Mouse (Mus musculus): ENCODE measurements at regions not wholly inside any gene's neighbourhood (a gene's known extent, or its start where the extent isn't known, plus 50 kb on each side); places are given as distances from the start of the nearest gene placed in this dataset.
"Not testable (repeated sequence)": the region's sequence is repeated elsewhere in the genome, so short reads cannot be mapped to it uniquely, and the experiment has no call there.

DNA sequence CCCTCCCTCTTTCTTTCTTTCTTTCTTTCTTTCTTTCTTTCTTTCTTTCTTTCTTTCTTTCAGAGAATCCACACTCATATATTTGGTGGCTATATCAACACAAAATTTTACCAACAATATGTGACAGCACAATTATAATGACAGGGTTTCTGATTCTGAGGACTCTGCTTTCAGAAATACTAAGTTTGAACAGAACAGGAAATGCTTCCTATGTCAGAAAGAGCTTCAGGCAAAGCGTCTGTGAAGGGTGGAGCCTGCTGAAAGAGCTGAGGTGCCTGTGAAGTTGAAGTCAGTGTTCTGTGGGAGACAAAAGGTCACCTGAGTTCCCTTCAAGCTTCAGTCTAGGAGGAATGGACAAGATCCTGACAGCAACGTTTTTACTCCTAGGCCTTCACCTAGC lies 670.8 kb upstream of the Olfr1507 start:
- ATAC-seq; H3K9ac ChIP-seq (replicated peaks); H3K27me3 ChIP-seq; H3K4me2 ChIP-seq (replicated peaks); H3K27ac ChIP-seq; H3K4me3 ChIP-seq (replicated peaks); H3K4me1 ChIP-seq (replicated peaks); H3K36me3 ChIP-seq; H3K9me3 ChIP-seq: not testable (repeated sequence)
- WGBS: no CpG with 5 or more reads among the region's 2 CpGs

DNA sequence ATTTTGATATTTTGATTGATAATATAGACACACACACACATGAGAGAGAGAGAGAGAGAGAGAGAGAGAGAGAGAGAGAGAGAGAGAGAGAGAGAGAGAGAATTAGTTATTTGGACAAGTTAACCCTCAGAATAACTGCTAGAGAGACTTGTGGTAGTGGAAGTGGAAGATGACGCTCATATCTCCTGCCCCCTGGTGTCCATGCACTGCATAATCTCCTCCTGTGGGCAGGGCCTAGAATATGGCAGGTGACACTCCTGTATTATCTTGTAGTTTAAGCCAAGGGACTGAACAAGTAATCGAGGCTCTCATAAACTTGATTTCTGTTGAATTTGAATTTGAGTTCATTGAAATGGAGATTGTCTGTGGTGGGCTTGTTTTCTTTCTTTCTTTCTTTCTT lies 663.5 kb upstream of the Olfr1507 start:
- not testable (repeated sequence) for H3K4me3 ChIP-seq (replicated peaks); H3K27me3 ChIP-seq; H3K9ac ChIP-seq (replicated peaks); H3K4me1 ChIP-seq (replicated peaks); ATAC-seq; H3K9me3 ChIP-seq; H3K36me3 ChIP-seq; H3K4me2 ChIP-seq (replicated peaks); H3K27ac ChIP-seq
- WGBS: no CpG with 5 or more reads among the region's 2 CpGs

DNA sequence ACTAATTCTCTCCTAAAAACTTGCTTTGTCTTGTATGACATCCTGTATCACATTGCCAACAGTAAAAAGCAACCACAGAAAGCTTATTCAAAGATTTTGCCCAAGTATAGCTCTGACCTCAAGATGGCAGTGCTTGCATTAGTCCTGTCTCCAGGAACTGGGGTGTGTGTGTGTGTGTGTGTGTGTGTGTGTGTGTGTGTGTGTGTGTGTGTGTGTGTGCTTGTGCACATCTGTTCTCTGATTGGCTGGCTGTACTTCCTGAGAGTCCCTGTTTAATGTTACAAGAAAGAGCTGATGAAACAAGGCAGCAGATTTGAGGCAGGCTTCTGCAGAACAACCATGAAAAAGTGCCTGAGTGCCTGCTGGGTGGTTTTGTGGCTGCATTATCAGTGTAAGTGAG lies 639.2 kb upstream of the Olfr1507 start:
- not testable (repeated sequence) for H3K4me2 ChIP-seq (replicated peaks); H3K27ac ChIP-seq; H3K4me1 ChIP-seq (replicated peaks); H3K27me3 ChIP-seq; ATAC-seq; H3K9ac ChIP-seq (replicated peaks); H3K36me3 ChIP-seq; H3K4me3 ChIP-seq (replicated peaks); H3K9me3 ChIP-seq

DNA sequence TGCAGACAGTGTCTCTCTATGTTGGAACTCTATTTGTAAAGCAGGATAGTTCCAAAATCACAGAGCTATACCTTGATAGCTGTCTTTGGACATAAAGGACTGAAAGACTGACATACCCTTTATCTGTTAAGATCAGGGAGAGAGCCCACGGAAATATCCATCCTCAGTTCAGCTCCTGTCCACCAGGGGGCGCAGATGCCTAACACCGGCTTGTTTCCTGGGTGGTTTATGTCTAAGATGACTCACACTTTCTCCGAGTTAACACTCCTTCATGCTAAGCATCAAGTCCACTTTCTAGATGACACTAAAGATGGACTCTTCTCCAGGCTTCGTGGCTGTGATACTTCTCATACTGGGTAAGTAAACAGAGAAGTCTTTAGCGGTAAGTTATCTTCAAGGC lies 636.8 kb upstream of the Olfr1507 start:
- not testable (repeated sequence) for H3K4me3 ChIP-seq (replicated peaks); H3K9ac ChIP-seq (replicated peaks); H3K4me2 ChIP-seq (replicated peaks); ATAC-seq; H3K9me3 ChIP-seq; H3K4me1 ChIP-seq (replicated peaks); H3K36me3 ChIP-seq; H3K27me3 ChIP-seq; H3K27ac ChIP-seq
- 31% methylated on average over 6 of the region's 6 CpGs for WGBS

DNA sequence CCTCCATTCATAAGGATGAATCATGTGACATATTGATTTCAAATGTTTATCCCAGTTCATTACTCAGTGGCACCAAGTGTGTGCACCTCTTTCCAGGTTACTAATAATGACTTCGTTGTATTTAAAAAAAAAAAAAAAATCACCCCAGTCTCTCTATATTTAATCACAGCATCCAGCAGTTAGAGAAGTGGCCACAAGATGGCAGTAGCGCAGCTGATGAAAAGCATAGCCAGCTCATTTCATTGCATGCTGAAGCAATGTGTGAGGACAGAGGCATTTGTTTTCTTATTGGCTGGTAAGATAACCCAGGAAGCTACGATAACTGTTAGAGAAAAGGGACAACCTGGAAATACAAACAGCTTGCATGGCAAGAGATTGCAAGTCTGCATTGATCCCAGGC lies 626.2 kb upstream of the Olfr1507 start:
- not testable (repeated sequence) for H3K4me1 ChIP-seq (replicated peaks); H3K4me3 ChIP-seq (replicated peaks); H3K36me3 ChIP-seq; H3K27me3 ChIP-seq; H3K9me3 ChIP-seq; H3K4me2 ChIP-seq (replicated peaks); H3K9ac ChIP-seq (replicated peaks); H3K27ac ChIP-seq; ATAC-seq
- 27% methylated on average over 2 of the region's 3 CpGs for WGBS

DNA sequence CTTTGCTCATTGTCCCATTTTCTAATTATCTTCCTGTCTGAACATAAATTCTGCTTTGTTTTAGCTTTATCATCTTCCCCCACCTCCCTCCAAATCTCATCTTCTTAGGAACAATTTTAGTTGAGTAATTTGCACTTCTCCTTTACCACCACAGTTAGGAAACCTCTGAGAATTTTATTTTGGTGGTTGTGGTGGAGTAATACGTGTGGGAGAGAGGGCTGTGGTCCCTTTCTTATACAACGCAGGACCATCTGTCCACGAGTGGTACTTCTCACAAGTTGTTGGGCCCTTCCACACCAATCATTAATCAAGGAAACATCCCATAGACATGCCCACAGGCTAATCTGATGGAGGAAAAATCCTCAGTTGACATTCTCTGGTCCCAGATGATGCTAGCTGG lies 614.2 kb upstream of the Olfr1507 start:
- not testable (repeated sequence) for H3K27me3 ChIP-seq; H3K9me3 ChIP-seq; H3K4me1 ChIP-seq (replicated peaks); H3K9ac ChIP-seq (replicated peaks); ATAC-seq; H3K4me3 ChIP-seq (replicated peaks); H3K4me2 ChIP-seq (replicated peaks); H3K36me3 ChIP-seq; H3K27ac ChIP-seq
- WGBS: 76% methylated on average over 3 of the region's 3 CpGs

DNA sequence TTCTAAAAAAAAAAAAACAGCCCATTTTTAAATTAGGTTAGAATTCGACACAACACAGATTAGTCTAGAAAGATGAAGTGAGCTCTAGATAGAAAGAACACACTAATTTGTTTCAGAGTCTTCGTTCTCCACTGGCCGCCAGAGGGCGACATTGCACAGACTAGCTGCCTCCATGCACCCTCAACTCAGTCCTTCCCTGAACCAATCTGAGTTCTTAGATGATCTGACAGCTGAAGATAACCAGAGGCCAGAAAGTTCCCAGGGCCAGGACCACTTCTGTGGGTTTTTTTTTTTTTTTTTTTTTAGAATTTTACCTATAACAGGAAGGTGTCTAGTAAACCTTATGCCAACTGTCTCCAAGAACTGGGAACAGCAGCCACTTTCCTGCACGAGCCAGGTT lies 605.8 kb upstream of the Olfr1507 start:
- not testable (repeated sequence) for H3K27me3 ChIP-seq; H3K9ac ChIP-seq (replicated peaks); H3K4me3 ChIP-seq (replicated peaks); ATAC-seq; H3K4me2 ChIP-seq (replicated peaks); H3K4me1 ChIP-seq (replicated peaks); H3K27ac ChIP-seq; H3K9me3 ChIP-seq; H3K36me3 ChIP-seq
- 23% methylated on average over 5 of the region's 5 CpGs for WGBS

DNA sequence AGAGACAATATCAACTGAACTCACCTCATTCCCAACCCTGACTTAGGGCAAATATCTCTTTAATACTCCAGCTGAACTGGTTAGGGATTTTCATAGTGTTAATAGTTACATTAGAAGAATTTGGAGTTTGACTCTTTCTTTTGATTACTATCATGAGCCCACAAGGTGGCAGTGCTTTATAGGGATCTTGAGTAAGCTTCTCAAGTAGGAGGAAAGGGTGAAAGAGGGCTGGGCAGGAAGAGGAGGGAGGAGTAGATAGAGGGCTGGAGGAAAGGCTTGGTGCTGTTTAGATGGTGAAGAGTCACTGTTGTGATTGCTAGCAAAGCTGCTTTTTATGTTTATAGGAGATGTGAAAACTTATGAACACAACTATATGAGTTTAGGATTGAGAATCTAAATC lies 595.4 kb upstream of the Olfr1507 start:
- H3K4me2 ChIP-seq (replicated peaks); H3K4me3 ChIP-seq (replicated peaks); H3K9me3 ChIP-seq; H3K27ac ChIP-seq; H3K27me3 ChIP-seq; ATAC-seq; H3K9ac ChIP-seq (replicated peaks); H3K36me3 ChIP-seq; H3K4me1 ChIP-seq (replicated peaks): not testable (repeated sequence)

DNA sequence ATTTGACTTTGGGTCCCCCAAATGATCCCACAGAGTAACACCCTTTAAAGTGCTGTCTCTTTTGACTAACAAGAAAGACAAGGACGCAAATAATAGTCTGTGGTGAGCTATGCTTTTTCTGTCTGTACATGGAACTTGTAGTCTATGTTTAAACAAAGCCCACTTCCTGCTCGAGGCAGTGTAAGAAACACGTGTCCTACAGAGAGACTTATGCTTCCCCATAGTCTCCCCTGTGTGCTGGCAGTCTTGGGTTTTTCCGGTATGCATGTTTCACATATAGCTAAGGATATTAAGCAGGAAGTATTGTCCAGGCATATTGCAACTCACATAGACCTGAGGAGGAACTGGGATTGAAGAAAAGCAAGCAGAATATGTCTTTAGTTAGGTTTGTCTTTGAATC lies 586.3 kb upstream of the Olfr1507 start:
- 81% methylated on average over 4 of the region's 4 CpGs for WGBS

DNA sequence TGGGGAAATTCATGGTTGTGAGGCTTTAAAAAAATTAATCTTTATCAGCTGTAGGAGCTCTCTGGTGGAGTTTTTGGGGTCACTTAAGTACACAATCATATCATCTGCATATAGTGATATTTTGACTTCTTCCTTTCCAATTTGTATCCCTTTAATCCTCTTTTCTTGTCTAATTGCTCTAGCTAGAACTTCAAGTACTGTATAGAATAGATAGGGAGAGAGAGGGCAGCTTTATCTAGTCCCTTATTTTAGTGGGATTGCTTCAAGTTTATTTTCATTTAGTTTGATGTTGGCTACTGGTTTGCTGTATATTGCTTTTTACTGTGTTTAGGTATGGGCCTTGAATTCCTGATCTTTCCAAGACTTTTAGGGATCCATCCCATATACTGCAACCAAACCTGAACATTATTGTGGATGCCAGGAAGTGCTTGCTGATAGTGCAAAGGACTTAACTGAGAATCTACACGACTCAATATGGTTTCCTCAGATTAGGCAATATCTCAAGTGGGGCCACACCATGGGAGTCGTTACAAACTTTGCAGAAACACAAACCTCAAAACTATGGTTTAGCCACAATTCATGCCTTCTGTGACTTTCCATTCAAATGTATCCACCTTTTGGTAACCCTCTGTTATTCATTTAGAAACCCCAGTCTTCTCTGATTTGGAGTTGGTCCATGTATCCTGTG lies 585.6 kb upstream of the Olfr1507 start:
- H3K27me3 ChIP-seq; H3K36me3 ChIP-seq; H3K27ac ChIP-seq; H3K9me3 ChIP-seq; H3K4me2 ChIP-seq (replicated peaks); H3K4me3 ChIP-seq (replicated peaks); ATAC-seq; H3K9ac ChIP-seq (replicated peaks); H3K4me1 ChIP-seq (replicated peaks): not testable (repeated sequence)
- WGBS: no CpG with 5 or more reads among the region's 2 CpGs

More for the DNA sequence above, 586.3 kb upstream of the Olfr1507 start:
- not testable (repeated sequence) for H3K9me3 ChIP-seq; H3K4me1 ChIP-seq (replicated peaks); H3K36me3 ChIP-seq; H3K4me3 ChIP-seq (replicated peaks); H3K27ac ChIP-seq; ATAC-seq; H3K4me2 ChIP-seq (replicated peaks); H3K9ac ChIP-seq (replicated peaks); H3K27me3 ChIP-seq

DNA sequence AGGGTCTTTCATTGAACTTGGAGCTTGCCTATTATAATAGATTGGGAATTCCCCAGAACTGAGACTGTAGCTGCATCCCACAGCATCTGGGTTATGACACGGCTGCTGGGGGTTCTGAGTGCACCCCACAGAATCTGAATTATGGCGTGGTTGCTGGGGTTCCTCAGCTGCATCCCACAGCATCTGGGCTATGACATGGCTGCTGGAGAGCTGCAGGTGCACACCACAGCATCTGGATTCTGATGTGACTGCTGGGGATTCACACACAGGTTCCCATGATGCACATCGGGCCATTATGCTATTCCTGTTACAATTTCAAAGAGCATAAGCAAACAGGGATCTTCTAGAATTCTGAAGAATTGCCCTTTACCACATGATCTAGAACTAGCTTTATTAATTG lies 585.0 kb upstream of the Olfr1507 start:
- not testable (repeated sequence) for H3K9ac ChIP-seq (replicated peaks); H3K4me1 ChIP-seq (replicated peaks); ATAC-seq; H3K27ac ChIP-seq; H3K27me3 ChIP-seq; H3K36me3 ChIP-seq; H3K9me3 ChIP-seq; H3K4me2 ChIP-seq (replicated peaks); H3K4me3 ChIP-seq (replicated peaks)
- 86% methylated on average over 3 of the region's 3 CpGs for WGBS

DNA sequence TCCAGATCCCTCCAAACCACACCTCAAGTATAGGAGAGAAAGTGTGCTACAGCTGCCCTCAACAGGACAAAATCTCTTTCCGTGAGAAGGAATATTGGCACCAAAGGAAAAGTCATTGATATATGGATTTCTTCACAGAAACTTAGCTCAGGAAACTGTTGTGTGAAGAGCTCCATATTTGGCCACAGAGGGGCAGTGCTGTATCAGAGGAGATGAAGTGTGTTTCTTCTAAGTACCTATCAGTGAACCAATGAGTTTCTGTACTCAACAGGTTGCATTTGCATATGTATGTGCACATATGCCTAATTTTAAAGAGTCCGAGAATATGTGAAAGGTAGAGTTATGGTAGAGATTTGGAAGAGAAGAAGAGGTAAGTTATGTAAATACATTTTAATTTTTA lies 580.4 kb upstream of the Olfr1507 start:
- 81% methylated on average over 2 of the region's 2 CpGs for WGBS
- H3K27me3 ChIP-seq; H3K4me1 ChIP-seq (replicated peaks); H3K4me2 ChIP-seq (replicated peaks); H3K9me3 ChIP-seq; H3K27ac ChIP-seq; ATAC-seq; H3K4me3 ChIP-seq (replicated peaks); H3K9ac ChIP-seq (replicated peaks); H3K36me3 ChIP-seq: not testable (repeated sequence)

DNA sequence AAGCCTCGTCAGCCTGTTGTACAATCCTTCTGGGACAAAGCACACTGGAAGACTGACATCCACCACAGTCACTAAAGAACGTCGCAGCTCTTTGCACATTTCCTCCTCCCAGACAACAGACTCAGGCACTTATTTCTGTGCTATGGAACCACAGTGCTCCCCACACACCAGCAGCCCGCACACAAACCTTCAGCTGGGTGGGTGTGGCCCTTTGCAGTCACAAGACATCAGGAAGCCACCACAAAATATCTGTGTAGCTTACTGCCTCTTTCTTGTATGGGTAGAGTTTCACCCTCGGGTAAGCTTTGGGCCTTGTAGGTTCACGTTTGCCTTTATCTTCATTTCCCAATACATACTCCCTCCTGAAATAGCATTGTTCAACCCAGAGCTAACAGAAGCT lies 577.6 kb upstream of the Olfr1507 start:
- H3K27me3 ChIP-seq; H3K4me1 ChIP-seq (replicated peaks); H3K27ac ChIP-seq; H3K4me2 ChIP-seq (replicated peaks); ATAC-seq; H3K9me3 ChIP-seq; H3K36me3 ChIP-seq; H3K4me3 ChIP-seq (replicated peaks); H3K9ac ChIP-seq (replicated peaks): not testable (repeated sequence)
- WGBS: 84% methylated on average over 6 of the region's 6 CpGs

Measured in midbrain, embryonic 13.5 days (tissue).